Mouse (Mus musculus) embryonic facial prominence, embryonic 10.5 days (tissue): ENCODE data around the gene Ccnjl. TPM values are rescaled to one million over a fixed set of nuclear protein-coding genes. Genes with fewer than 3 reads are reported as not detected.

Experiments used
- DNase-seq: peaks from one replicate; pipeline ENCODE4 v3.0.0-alpha.2; 2017; ENCODE audit warnings: low spot score
- H3K27ac ChIP-seq: fragments of 300-500 bp; sonication (generic); replicated peaks from 2 replicates; pipeline ENCODE4 v1.5.1; 2016; ENCODE audit warnings: mild to moderate bottlenecking
- H3K27me3 ChIP-seq: fragments of 300-500 bp; sonication (generic); replicated peaks from 2 replicates; pipeline ENCODE4 v1.6.1; 2016; ENCODE audit warnings: low read depth, mild to moderate bottlenecking; ENCODE audit not compliant: poor library complexity, severe bottlenecking
- H3K36me3 ChIP-seq: fragments of 300-500 bp; sonication (generic); replicated peaks from 2 replicates; pipeline ENCODE4 v1.6.1; 2016; ENCODE audit warnings: mild to moderate bottlenecking, moderate library complexity
- H3K4me1 ChIP-seq: fragments of 300-500 bp; sonication (generic); 2 replicates; pipeline ENCODE4 v1.6.1; 2016
- H3K4me3 ChIP-seq: fragments of 300-500 bp; sonication (generic); 2 replicates; pipeline ENCODE4 v1.5.1; 2016; ENCODE audit warnings: mild to moderate bottlenecking, moderate library complexity
- H3K9me3 ChIP-seq: fragments of 300-500 bp; sonication (generic); 2 replicates; pipeline ENCODE4 v1.6.1; 2016; ENCODE audit warnings: mild to moderate bottlenecking
- WGBS: fragments of 180-500 bp; shearing (Covaris S2); methylation state at CpG from one replicate; pipeline ENCODE4 v1.1.7; 2016; 5-methylcytosine and 5-hydroxymethylcytosine counted together
- polyA plus RNA-seq: library from polyadenylated mRNA; unstranded; fragments of >200 nt; fragmentation: Nextera tagmentation; extraction: Ambion mirVana; gene quantifications from 2 replicates; pipeline ENCODE4 v1.2.1, GENCODE M21; 2016

Ccnjl gene
- polyA plus RNA-seq, 1 experiment from 2014 or later, result 37.8 TPM

DNA sequence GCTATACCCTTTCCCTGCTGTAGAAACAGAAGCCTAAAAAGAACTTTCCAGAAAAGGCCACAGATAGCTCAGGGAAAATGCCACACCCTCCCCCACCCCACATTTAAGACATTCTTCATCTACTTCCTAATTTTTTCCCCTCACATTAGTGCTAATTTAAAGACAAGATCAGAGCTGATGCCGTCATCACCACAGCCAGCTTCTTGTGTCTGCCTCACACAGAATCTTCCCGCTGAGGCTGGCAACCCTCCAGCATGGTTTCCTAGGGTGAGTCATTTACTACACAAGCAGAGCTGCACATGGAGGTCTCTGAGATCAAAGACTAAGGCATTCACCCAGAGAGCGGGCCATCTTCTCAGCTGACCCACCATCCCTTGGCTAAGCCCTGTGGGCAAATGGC is 33.1 kb upstream of the Ccnjl start:
- Histone ChIP-seq H3K4me1 (0 out of 2 replicates have a peak, but pooled peaks cover 6% of the 10 kb centered on the region), H3K27me3 (no peaks in the 10 kb centered on the region), H3K36me3 (no peaks in the 10 kb centered on the region), H3K27ac (no peak overlapping the region), H3K9me3 (peaks cover 5% of the 10 kb centered on the region; the same call in 1 of the 2 replicates), H3K4me3 (no peak overlapping the region)
- no peak for DNase-seq
- WGBS, result 76% methylated on average over 3 of the region's 3 CpGs

GRCm38 (mm10) chr11:43501256-43501655 is 27.3 kb upstream of the Ccnjl start:
- H3K36me3 ChIP-seq, result no peaks in the 10 kb centered on the region
- no peaks in the 10 kb centered on the region for H3K4me1 ChIP-seq
- no peak overlapping the region for H3K27ac ChIP-seq
- peaks cover 5% of the 10 kb centered on the region; the same call in 1 of the 2 replicates for H3K9me3 ChIP-seq
- WGBS, result 89% methylated on average over 6 of the region's 6 CpGs
- DNase-seq, result no peak
- no peak overlapping the region for H3K4me3 ChIP-seq
- H3K27me3 ChIP-seq, result no peaks in the 10 kb centered on the region

- WGBS, result 90% methylated on average over 7 of the region's 7 CpGs
- Histone ChIP-seq H3K9me3 (no peaks in the 10 kb centered on the region), H3K4me1 (no peaks in the 10 kb centered on the region), H3K36me3 (no peaks in the 10 kb centered on the region), H3K27me3 (no peaks in the 10 kb centered on the region), H3K4me3 (no peak overlapping the region), H3K27ac (no peak overlapping the region)
- DNase-seq, result no peak
Observed at GRCm38 (mm10) chr11:43505188-43505587, 23.4 kb upstream of the Ccnjl start.

DNA sequence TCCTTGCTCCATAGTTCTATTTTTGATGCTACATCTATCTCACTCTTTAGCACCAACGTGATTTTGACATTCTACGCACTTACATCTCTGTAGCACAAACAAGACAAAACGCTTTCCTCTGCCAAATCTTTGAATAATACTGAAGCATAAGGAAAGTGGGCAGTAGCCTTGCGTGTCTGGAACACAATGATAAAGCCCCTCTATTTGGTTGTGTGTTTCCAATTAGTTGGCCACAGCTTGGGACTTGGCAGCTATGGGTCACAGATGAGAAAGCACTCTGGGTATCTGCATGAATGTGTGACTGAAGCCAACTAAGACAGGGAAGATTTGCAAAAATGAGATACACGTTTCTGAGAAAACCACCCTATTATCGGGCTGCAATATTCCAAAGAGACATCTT is 20.6 kb upstream of the Ccnjl start:
- no peaks in the 10 kb centered on the region for H3K27me3 ChIP-seq
- no peak overlapping the region for H3K4me3 ChIP-seq
- H3K27ac ChIP-seq, result no peak overlapping the region
- no peaks in the 10 kb centered on the region for H3K4me1 ChIP-seq
- no peak for DNase-seq
- H3K36me3 ChIP-seq, result no peaks in the 10 kb centered on the region
- H3K9me3 ChIP-seq, result no peaks in the 10 kb centered on the region
- WGBS, result 86% methylated on average over 6 of the region's 6 CpGs

- Histone ChIP-seq H3K27me3 (no peaks in the 10 kb centered on the region), H3K9me3 (no peaks in the 10 kb centered on the region), H3K27ac (no peak overlapping the region), H3K36me3 (no peaks in the 10 kb centered on the region), H3K4me1 (no peaks in the 10 kb centered on the region), H3K4me3 (no peak overlapping the region)
- DNase-seq, result no peak
- WGBS, result 93% methylated on average over 5 of the region's 5 CpGs
Observed at GRCm38 (mm10) chr11:43509878-43510277, 18.7 kb upstream of the Ccnjl start.

DNA sequence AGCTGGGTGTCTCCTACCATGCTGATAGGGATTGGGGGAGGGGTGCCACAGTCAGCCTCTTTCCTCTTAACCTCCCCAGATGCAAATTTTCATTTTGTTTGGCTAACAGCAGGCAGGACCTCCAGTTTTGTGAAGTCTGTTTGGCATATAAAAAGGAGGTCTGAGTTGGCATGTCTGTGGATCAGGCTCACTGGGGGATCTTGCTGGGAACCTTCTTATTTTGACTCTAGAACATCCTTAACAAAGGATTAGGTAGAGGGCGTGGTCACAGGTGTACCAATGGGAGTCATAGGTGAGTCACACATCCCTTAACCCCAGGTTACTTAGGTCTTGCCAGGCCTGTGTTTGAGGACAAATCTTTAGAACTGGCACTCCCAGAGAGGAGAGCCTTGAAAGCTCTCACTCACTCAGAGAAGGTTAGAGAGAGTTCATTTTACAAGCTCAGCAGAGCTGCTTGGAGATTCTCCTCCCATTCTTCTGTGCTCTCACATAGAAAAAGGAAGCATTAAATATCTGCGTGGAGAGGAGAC is 15.9 kb upstream of the Ccnjl start:
- no peak for DNase-seq
- Histone ChIP-seq H3K4me3 (no peak overlapping the region), H3K4me1 (peaks cover 8% of the 10 kb centered on the region), H3K36me3 (no peaks in the 10 kb centered on the region), H3K27ac (no peak overlapping the region), H3K27me3 (no peaks in the 10 kb centered on the region), H3K9me3 (no peaks in the 10 kb centered on the region)
- WGBS, result 53% methylated on average over 2 of the region's 2 CpGs

DNA sequence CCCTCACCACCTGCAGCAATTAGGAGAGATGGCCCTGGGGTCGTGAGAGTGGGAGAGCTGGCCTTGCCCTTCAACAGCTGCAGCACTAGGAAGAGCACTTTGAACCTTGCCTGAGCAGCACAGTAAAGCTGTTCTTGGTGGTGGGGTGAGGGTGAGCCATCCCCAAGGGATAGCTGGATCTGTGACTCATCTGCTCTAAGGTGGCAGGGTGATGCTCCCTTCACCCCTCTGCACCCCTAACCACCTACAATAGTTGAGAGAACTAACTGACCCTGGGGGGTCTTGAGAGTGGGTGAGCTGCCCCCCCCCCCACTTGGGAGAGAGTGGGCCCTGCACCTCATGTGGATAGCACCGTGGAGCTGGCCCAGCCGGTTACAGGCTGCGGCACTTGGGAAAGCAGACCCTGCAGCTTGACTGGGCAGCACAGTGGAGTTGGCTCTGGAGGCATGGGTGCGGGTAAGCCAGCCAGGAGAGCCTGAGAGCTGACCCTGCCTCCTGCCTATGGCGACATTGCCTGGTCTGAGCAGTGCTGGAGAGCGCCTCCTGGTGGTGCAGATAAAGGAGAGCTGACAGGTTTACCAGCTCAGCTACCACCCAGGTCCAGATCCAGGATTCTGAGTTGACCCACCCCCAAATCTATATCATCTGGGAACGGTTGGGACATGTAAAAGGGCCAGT is 12.1 kb upstream of the Ccnjl start:
- H3K27ac ChIP-seq, result no peak overlapping the region
- H3K4me1 ChIP-seq, result peaks cover 14% of the 10 kb centered on the region
- no peaks in the 10 kb centered on the region for H3K36me3 ChIP-seq
- no peak overlapping the region for H3K4me3 ChIP-seq
- H3K9me3 ChIP-seq, result no peaks in the 10 kb centered on the region
- peak; percentile 71 for DNase-seq
- 29% methylated on average over 8 of the region's 8 CpGs for WGBS
- no peaks in the 10 kb centered on the region for H3K27me3 ChIP-seq

- Histone ChIP-seq H3K9me3 (no peaks in the 10 kb centered on the region), H3K27me3 (no peaks in the 10 kb centered on the region)
- whole genome bisulfite sequencing, result 82% methylated on average over 11 of the region's 11 CpGs
Observed at GRCm38 (mm10) chr11:43517641-43518040, 10.9 kb upstream of the Ccnjl start.

GRCm38 (mm10) chr11:43518086-43518485 is 10.5 kb upstream of the Ccnjl start:
- no peaks in the 10 kb centered on the region for H3K9me3 ChIP-seq
- no peak overlapping the region for H3K27ac ChIP-seq
- H3K27me3 ChIP-seq, result no peaks in the 10 kb centered on the region
- DNase-seq, result no peak
- peaks cover 14% of the 10 kb centered on the region for H3K4me1 ChIP-seq
- H3K36me3 ChIP-seq, result no peaks in the 10 kb centered on the region
- no peak overlapping the region for H3K4me3 ChIP-seq

More at GRCm38 (mm10) chr11:43517641-43518040, 10.9 kb upstream of the Ccnjl start:
- Histone ChIP-seq H3K36me3 (no peaks in the 10 kb centered on the region), H3K27ac (no peak overlapping the region), H3K4me1 (peaks cover 14% of the 10 kb centered on the region), H3K4me3 (no peak overlapping the region)
- DNase-seq, result no peak

- H3K9me3 ChIP-seq, result no peaks in the 10 kb centered on the region
- H3K4me1 ChIP-seq, result peaks cover 14% of the 10 kb centered on the region
- DNase-seq, result no peak
- H3K4me3 ChIP-seq, result no peak overlapping the region
- H3K36me3 ChIP-seq, result no peaks in the 10 kb centered on the region
- no peaks in the 10 kb centered on the region for H3K27me3 ChIP-seq
- H3K27ac ChIP-seq, result no peak overlapping the region
Observed at GRCm38 (mm10) chr11:43518821-43519220, 9.8 kb upstream of the Ccnjl start.

DNA sequence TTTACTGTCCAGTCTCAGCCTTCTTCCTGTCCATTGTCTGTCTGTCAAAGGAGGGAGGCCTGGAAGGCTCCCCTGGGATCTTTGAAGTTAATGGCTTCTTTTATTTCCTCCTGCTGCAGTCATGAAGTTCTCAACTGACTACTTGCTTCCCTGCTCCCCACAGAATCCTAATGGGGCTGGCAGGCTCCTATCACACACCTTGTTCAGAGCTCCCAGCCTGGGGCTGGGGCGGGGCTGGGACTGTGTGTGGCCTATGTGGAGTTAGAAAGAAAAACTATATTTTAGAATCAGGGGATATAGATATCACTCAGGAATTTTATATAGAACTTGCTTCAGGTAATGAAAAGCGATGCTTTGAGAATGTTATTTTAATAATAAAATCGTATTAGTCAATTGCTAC is 8.1 kb upstream of the Ccnjl start:
- WGBS, result 80% methylated on average over 3 of the region's 3 CpGs
- Histone ChIP-seq H3K27ac (no peak overlapping the region; the same call in 1 of the 2 replicates), H3K9me3 (no peaks in the 10 kb centered on the region), H3K36me3 (no peaks in the 10 kb centered on the region), H3K4me3 (no peak overlapping the region), H3K27me3 (no peaks in the 10 kb centered on the region), H3K4me1 (peaks cover 14% of the 10 kb centered on the region)
- no peak for DNase-seq

DNA sequence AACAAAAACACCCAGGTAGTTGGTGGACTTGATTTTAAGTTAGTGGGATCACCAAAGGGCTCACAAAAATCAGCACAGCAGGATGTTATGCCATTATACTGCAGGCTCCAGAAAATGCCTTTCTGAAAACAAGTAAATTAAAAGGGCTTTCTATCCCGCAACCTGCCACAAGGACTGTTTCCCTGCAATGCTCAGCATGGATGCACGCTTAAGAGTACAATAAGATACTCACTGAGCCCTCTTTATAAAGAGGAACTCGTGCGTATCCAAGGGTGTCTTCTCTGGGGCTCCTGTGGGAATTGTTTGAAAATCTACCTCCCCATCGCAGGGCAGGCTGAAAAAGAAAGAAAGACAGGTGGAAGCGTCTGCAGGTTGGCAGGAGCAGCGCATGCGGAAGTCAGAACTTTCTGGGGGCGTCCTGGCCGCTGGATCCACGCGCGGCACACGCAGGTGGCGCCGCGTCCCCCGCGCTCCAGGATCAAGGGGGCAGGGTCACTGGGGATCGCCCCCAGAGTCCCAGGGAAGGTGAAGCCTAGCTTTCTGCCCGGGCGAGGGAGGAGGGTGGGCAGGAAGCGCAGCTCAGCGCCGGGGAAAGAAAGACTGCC is 404 bp upstream of the Ccnjl start:
- Histone ChIP-seq H3K4me3 (peak overlapping the region; percentile 91), H3K4me1 (peaks cover 38% of the 10 kb centered on the region), H3K27me3 (no peaks in the 10 kb centered on the region; the same call in 1 of the 2 replicates), H3K36me3 (peaks cover 29% of the 10 kb centered on the region), H3K9me3 (no peaks in the 10 kb centered on the region), H3K27ac (peak overlapping the region; percentile 99)
- DNase-seq, result no peak
- under 1% methylated on average over 25 of the region's 25 CpGs for WGBS

DNA sequence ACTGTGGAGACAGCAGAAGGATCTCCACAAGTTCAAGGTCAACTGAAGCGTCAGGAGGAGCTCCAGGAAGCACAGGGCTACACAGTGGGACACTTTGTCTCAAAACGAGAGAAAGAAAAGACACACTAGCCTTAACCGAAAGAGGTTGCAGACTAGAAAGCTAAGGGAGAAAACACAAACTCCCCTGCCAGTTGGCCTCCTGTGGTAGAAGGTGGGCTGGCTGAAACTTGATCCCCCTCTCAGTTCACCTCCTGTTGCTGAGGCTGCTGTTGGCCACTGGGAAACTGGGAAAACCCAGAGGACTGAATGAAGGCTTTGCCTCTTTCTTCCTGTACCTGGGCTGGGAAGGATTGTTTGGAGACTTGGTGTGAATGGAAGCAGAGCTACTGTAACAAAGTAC is 1.5 kb downstream of the Ccnjl start:
- H3K27me3 ChIP-seq, result no peaks in the 10 kb centered on the region; the same call in 1 of the 2 replicates
- no peaks in the 10 kb centered on the region for H3K9me3 ChIP-seq
- peak; percentile 61 for DNase-seq
- H3K36me3 ChIP-seq, result peaks cover 48% of the 10 kb centered on the region
- 7% methylated on average over 3 of the region's 3 CpGs for WGBS
- peaks cover 38% of the 10 kb centered on the region for H3K4me1 ChIP-seq
- peak overlapping the region; percentile 91 for H3K4me3 ChIP-seq
- peak overlapping the region; percentile 99 for H3K27ac ChIP-seq
